Mouse (Mus musculus) heart, embryonic 15.5 days (tissue): ENCODE results near the gene Gpr157. TPM values are rescaled to one million over a fixed set of nuclear protein-coding genes. Genes with fewer than 3 reads are reported as not detected.

Experiments
- ATAC-seq: fragments of 200-750 bp; cut with Nextera tagmentation; replicated peaks from 2 replicates; pipeline ENCODE4 v1.8.0; 2017; ENCODE audit warnings: low read depth, moderate TSS enrichment; ENCODE audit not compliant: insufficient number of reproducible peaks, insufficient read depth, low FRiP score
- H3K27ac ChIP-seq: fragments of 300-500 bp; sonication (generic); 2 replicates; pipeline ENCODE4 v1.5.1; 2015; ENCODE audit warnings: mild to moderate bottlenecking, inconsistent platforms
- H3K27me3 ChIP-seq: fragments of 300-500 bp; sonication (generic); 2 replicates; pipeline ENCODE4 v1.6.1; 2015; ENCODE audit warnings: inconsistent platforms
- H3K36me3 ChIP-seq: fragments of 300-500 bp; sonication (generic); 2 replicates; pipeline ENCODE4 v1.6.1; 2015; ENCODE audit warnings: mild to moderate bottlenecking, inconsistent platforms
- H3K4me1 ChIP-seq: fragments of 300-500 bp; sonication (generic); replicated peaks from 2 replicates; pipeline ENCODE4 v1.6.1; 2015; ENCODE audit warnings: inconsistent platforms
- H3K4me2 ChIP-seq: fragments of 300-500 bp; sonication (generic); 2 replicates; pipeline ENCODE4 v1.6.1; 2015; ENCODE audit warnings: inconsistent platforms, mild to moderate bottlenecking, moderate library complexity
- H3K4me3 ChIP-seq: fragments of 300-500 bp; sonication (generic); 2 replicates; pipeline ENCODE4 v1.5.1; 2015; ENCODE audit warnings: mild to moderate bottlenecking, inconsistent platforms
- H3K9ac ChIP-seq: fragments of 300-500 bp; sonication (generic); 2 replicates; pipeline ENCODE4 v1.6.1; 2015; ENCODE audit warnings: mild to moderate bottlenecking, inconsistent platforms
- H3K9me3 ChIP-seq: fragments of 300-500 bp; sonication (generic); replicated peaks from 2 replicates; pipeline ENCODE4 v1.6.1; 2016; ENCODE audit warnings: inconsistent platforms
- WGBS: fragments of 180-500 bp; shearing (Covaris S2); methylation state at CpG from one replicate; pipeline ENCODE4 v1.1.7; 2015; ENCODE audit warnings: mixed read lengths; 5-methylcytosine and 5-hydroxymethylcytosine counted together
- microRNA counts: library from miRNA; unstranded; fragments of <30 nt; microRNA quantifications from one replicate; lab custom pipeline; 2016
- microRNA-seq: library from miRNA; unstranded; fragments of <30 nt; microRNA quantifications from one replicate; pipeline ENCODE4, GENCODE M21; 2016
- polyA plus RNA-seq: library from polyadenylated mRNA; unstranded; fragments of >200 nt; fragmentation: Nextera tagmentation; extraction: Ambion mirVana; gene quantifications from 2 replicates; pipeline ENCODE4 v1.2.1, GENCODE M21; 2015

Gene Gpr157
- polyA plus RNA-seq, 1 experiment from 2014 or later: 3.1 TPM

- no peak overlapping the region for H3K27ac ChIP-seq
- no peaks in the 10 kb centered on the region for H3K9me3 ChIP-seq
- peaks cover 5% of the 10 kb centered on the region; the same call in 1 of the 2 replicates for H3K4me1 ChIP-seq
- H3K27me3 ChIP-seq: no peaks in the 10 kb centered on the region
- H3K36me3 ChIP-seq: no peaks in the 10 kb centered on the region
- H3K9ac ChIP-seq: no peak overlapping the region
- 70% methylated on average over 7 of the region's 7 CpGs for WGBS
- no peak for ATAC-seq
- no peak overlapping the region for H3K4me3 ChIP-seq
- H3K4me2 ChIP-seq: no peak overlapping the region
Observed at GRCm38 (mm10) chr4:150151045-150151444, 63.9 kb downstream of the Gpr157 start.

GRCm38 (mm10) chr4:150152483-150152882, 65.3 kb downstream of the Gpr157 start:
- ATAC-seq: no peak

GRCm38 (mm10) chr4:150155301-150155700, 68.1 kb downstream of the Gpr157 start:
- Histone ChIP-seq H3K9ac (no peak overlapping the region), H3K27me3 (0 out of 2 replicates have a peak, but pooled peaks cover 4% of the 10 kb centered on the region), H3K27ac (no peak overlapping the region), H3K4me3 (no peak overlapping the region), H3K36me3 (no peaks in the 10 kb centered on the region), H3K4me1 (peaks cover 5% of the 10 kb centered on the region; the same call in 1 of the 2 replicates), H3K9me3 (no peaks in the 10 kb centered on the region), H3K4me2 (no peak overlapping the region)
- no peak for ATAC-seq
- WGBS: 79% methylated on average over 4 of the region's 4 CpGs

More at GRCm38 (mm10) chr4:150152483-150152882, 65.3 kb downstream of the Gpr157 start:
- Histone ChIP-seq H3K27me3 (no peaks in the 10 kb centered on the region), H3K9ac (no peak overlapping the region), H3K4me2 (no peak overlapping the region), H3K27ac (no peak overlapping the region), H3K36me3 (no peaks in the 10 kb centered on the region), H3K9me3 (no peaks in the 10 kb centered on the region), H3K4me3 (no peak overlapping the region), H3K4me1 (peaks cover 5% of the 10 kb centered on the region; the same call in 1 of the 2 replicates)
- WGBS: 59% methylated on average over 8 of the region's 8 CpGs

MicroRNA genes within 50 kb of the gene (microRNA counts, 519-probe panel; counts per million panel counts)
- 2,499 counts per million, percentile 52 among the panel's probes with 10 or more counts for microRNA mmu-miR-34a (lab: Ali Mortazavi, UCI)

Small RNAs within 50 kb of the gene (microRNA-seq; reads per million reads assigned to microRNA genes)
- 258 reads per million, percentile 63 among the genes with 10 or more reads in this experiment for gene Mir34a

Other genes starting within 250 kb of the Gpr157 start
- 10.2 and 12.5 TPM in 2 replicates for gene Spsb1, start 132.3 kb upstream of the Gpr157 start, polyA plus RNA-seq
- 10.2 and 16.0 TPM in 2 replicates for gene H6pd, start 78.3 kb upstream of the Gpr157 start, polyA plus RNA-seq
- 0.74 and 0.93 TPM in 2 replicates for gene Slc2a5, start 31.9 kb downstream of the Gpr157 start, polyA plus RNA-seq
- gene Slc2a7, start 61.6 kb downstream of the Gpr157 start, polyA plus RNA-seq: not detected in 2 replicates
- not detected in 2 replicates for gene Car6, start 114.0 kb downstream of the Gpr157 start, polyA plus RNA-seq
- gene Eno1, start 149.4 kb downstream of the Gpr157 start, polyA plus RNA-seq: 1,686 and 1,690 TPM in 2 replicates
- 17.6 and 26.1 TPM in 2 replicates for gene Rere, start 194.3 kb downstream of the Gpr157 start, polyA plus RNA-seq